9 mouse cellular contexts compared by ENCODE assay signal in the genomic region with DNA sequence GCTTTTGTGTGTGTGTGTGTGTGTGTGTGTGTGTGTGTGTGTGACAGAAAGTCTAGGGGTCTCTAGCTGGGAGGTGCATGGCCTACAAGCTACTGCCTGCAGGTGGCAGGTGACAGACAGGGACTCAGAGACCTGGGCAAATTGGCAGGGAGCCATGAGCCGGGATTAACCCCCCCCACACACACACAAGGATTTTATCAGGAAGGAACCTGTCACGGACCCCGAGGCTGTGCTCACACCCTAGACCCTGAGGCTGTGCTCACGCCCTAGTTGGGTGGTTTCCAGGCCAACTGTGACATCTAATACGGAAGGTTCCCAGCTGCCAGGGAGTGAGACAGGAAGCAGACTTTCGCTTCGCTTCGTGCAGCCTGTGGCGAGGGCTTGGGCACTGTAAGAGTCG. TPM values are rescaled to one million over a fixed set of nuclear protein-coding genes. Genes with fewer than 3 reads are reported as not detected.
DNase-seq lines count a peak whose midpoint lies in the region; ATAC-seq and TF ChIP-seq lines count a peak whose summit lies in the region.
"Had no signal": no experiment of that assay in that cellular context is flagged by ENCODE, and none has a peak within 500 bp of the region (broad histone marks: within the 10 kb centered on the region; RNA-seq: fewer than 3 reads in every experiment).

No protein-coding gene starts in this region.

- H3K36me3 ChIP-seq in limb, embryonic 11.5 days (ENCODE audit: control insufficient read depth, insufficient read depth, low read length): no peaks in the 10 kb centered on the region
- no peaks in the 10 kb centered on the region for H3K36me3 ChIP-seq in limb, embryonic 10.5 days
- H3K36me3 ChIP-seq in embryonic facial prominence, embryonic 14.5 days (ENCODE audit: control insufficient read depth, insufficient read depth, low read length): no peaks in the 10 kb centered on the region
- H3K36me3 ChIP-seq in intestine, postnatal 0 days (ENCODE audit: control insufficient read depth, insufficient read depth): no peaks in the 10 kb centered on the region
- no peaks in the 10 kb centered on the region for H3K36me3 ChIP-seq in liver, embryonic 11.5 days (ENCODE audit: control insufficient read depth, insufficient read depth, low read length)

- ATAC-seq in limb, embryonic 11.5 days (ENCODE audit: insufficient number of reproducible peaks, low FRiP score, low TSS enrichment, low read depth): no peak
- peak; percentile 95 for ATAC-seq in embryonic facial prominence, embryonic 14.5 days (ENCODE audit: low read depth)
- ATAC-seq in intestine, postnatal 0 days: peak; percentile 35; the same call in 1 of the 2 replicates
- peak; percentile 35; the same call in 1 of the 2 replicates for ATAC-seq in megakaryocyte, adult 5-6 weeks (ENCODE audit: poor library complexity, severe bottlenecking)
- ATAC-seq in liver, embryonic 11.5 days (replicated peaks; ENCODE audit: low FRiP score): no peak
- ATAC-seq in erythroblast, adult 5-6 weeks (replicated peaks; ENCODE audit: low FRiP score, poor library complexity, severe bottlenecking): no peak

- H3K9ac ChIP-seq in limb, embryonic 11.5 days (ENCODE audit: low read length): no peak overlapping the region
- no peak overlapping the region for H3K9ac ChIP-seq in embryonic facial prominence, embryonic 14.5 days (ENCODE audit: low read depth, low read length)
- no peak overlapping the region for H3K9ac ChIP-seq in intestine, postnatal 0 days (ENCODE audit: low read depth, low read length)
- no peak overlapping the region for H3K9ac ChIP-seq in liver, embryonic 11.5 days (ENCODE audit: low read depth, low read length)

- TF ChIP-seq CTCF in intestine, postnatal 0 days (IDR thresholded peaks at IDR 0.05; ENCODE audit: low read depth): peak; percentile 31

- no peaks in the 10 kb centered on the region for H3K4me1 ChIP-seq in limb, embryonic 11.5 days (ENCODE audit: control insufficient read depth, insufficient read depth, low read length)
- H3K4me1 ChIP-seq in limb, embryonic 10.5 days: peaks cover 31% of the 10 kb centered on the region
- peaks cover 14% of the 10 kb centered on the region for H3K4me1 ChIP-seq in embryonic facial prominence, embryonic 14.5 days (ENCODE audit: control insufficient read depth, insufficient read depth, low read length)
- 0 out of 2 replicates have a peak, but pooled peaks cover 3% of the 10 kb centered on the region for H3K4me1 ChIP-seq in intestine, postnatal 0 days (replicated peaks; ENCODE audit: control insufficient read depth, insufficient read depth, low read length)
- no peaks in the 10 kb centered on the region for H3K4me1 ChIP-seq in liver, embryonic 11.5 days (replicated peaks; ENCODE audit: control insufficient read depth, insufficient read depth, low read length)

- H3K4me2 ChIP-seq in limb, embryonic 11.5 days (ENCODE audit: low read depth, severe bottlenecking): no peak overlapping the region
- peak overlapping the region; percentile 21 for H3K4me2 ChIP-seq in embryonic facial prominence, embryonic 14.5 days (ENCODE audit: low read depth, low read length)
- peak overlapping the region; percentile 40 for H3K4me2 ChIP-seq in intestine, postnatal 0 days (replicated peaks; ENCODE audit: low read depth)
- no peak overlapping the region for H3K4me2 ChIP-seq in liver, embryonic 11.5 days

- no peak overlapping the region for H3K4me3 ChIP-seq in limb, embryonic 11.5 days (ENCODE audit: low read depth, low read length)
- no peak overlapping the region for H3K4me3 ChIP-seq in limb, embryonic 10.5 days
- H3K4me3 ChIP-seq in embryonic facial prominence, embryonic 14.5 days (ENCODE audit: low read depth, low read length): no peak overlapping the region
- H3K4me3 ChIP-seq in intestine, postnatal 0 days (ENCODE audit: low read depth, low read length): no peak overlapping the region
- no peak overlapping the region for H3K4me3 ChIP-seq in liver, embryonic 11.5 days (ENCODE audit: low read depth, low read length)

- DNase-seq in limb, embryonic 11.5 days (ENCODE audit: low spot score): peak; percentile 43
- DNase-seq in limb, embryonic 10.5 days (ENCODE audit: low spot score): no peak
- DNase-seq in embryonic facial prominence, embryonic 14.5 days (ENCODE audit: low spot score): peak; percentile 93
- DNase-seq in liver, embryonic 11.5 days (ENCODE audit: low spot score): no peak
- no peak for DNase-seq in frontal cortex, postnatal 25 days (ENCODE audit: low spot score in 2 of 2)

- no peak overlapping the region for H3K27ac ChIP-seq in limb, embryonic 11.5 days (replicated peaks; ENCODE audit: low read depth, low read length)
- H3K27ac ChIP-seq in limb, embryonic 10.5 days: no peak overlapping the region
- H3K27ac ChIP-seq in embryonic facial prominence, embryonic 14.5 days (replicated peaks; ENCODE audit: low read depth, low read length): peak overlapping the region; percentile 52; the same call in 1 of the 2 replicates
- no peak overlapping the region for H3K27ac ChIP-seq in intestine, postnatal 0 days (ENCODE audit: low read depth, low read length)
- H3K27ac ChIP-seq in liver, embryonic 11.5 days (ENCODE audit: low read depth, low read length): no peak overlapping the region
- H3K27ac ChIP-seq: macrophage had no signal

- no peaks in the 10 kb centered on the region for H3K27me3 ChIP-seq in limb, embryonic 11.5 days (ENCODE audit: control insufficient read depth, insufficient read depth, low read length)
- H3K27me3 ChIP-seq in limb, embryonic 10.5 days (ENCODE audit: low read depth, poor library complexity, severe bottlenecking): no peaks in the 10 kb centered on the region
- no peaks in the 10 kb centered on the region for H3K27me3 ChIP-seq in embryonic facial prominence, embryonic 14.5 days (replicated peaks; ENCODE audit: control insufficient read depth, insufficient read depth, low read length)
- H3K27me3 ChIP-seq in intestine, postnatal 0 days (replicated peaks; ENCODE audit: control insufficient read depth, insufficient read depth, low read length): no peaks in the 10 kb centered on the region
- no peaks in the 10 kb centered on the region for H3K27me3 ChIP-seq in liver, embryonic 11.5 days (replicated peaks; ENCODE audit: control insufficient read depth, insufficient read depth, low read length)

- WGBS in limb, embryonic 11.5 days: 53% methylated on average over 10 of the region's 10 CpGs
- 69% methylated on average over 10 of the region's 10 CpGs for WGBS in limb, embryonic 10.5 days
- WGBS in embryonic facial prominence, embryonic 14.5 days: 10% methylated on average over 9 of the region's 10 CpGs
- 13% methylated on average over 10 of the region's 10 CpGs for WGBS in intestine, postnatal 0 days
- WGBS in liver, embryonic 11.5 days: 36% methylated on average over 10 of the region's 10 CpGs

- no peaks in the 10 kb centered on the region for H3K9me3 ChIP-seq in limb, embryonic 11.5 days (ENCODE audit: control insufficient read depth, low read length)
- no peaks in the 10 kb centered on the region for H3K9me3 ChIP-seq in limb, embryonic 10.5 days (replicated peaks)
- no peaks in the 10 kb centered on the region for H3K9me3 ChIP-seq in embryonic facial prominence, embryonic 14.5 days (ENCODE audit: control insufficient read depth, low read length)
- no peaks in the 10 kb centered on the region for H3K9me3 ChIP-seq in intestine, postnatal 0 days (ENCODE audit: control insufficient read depth)
- H3K9me3 ChIP-seq in liver, embryonic 11.5 days (ENCODE audit: control insufficient read depth, low read length): no peaks in the 10 kb centered on the region

RNA-seq across cellular contexts. Expression of a gene that starts 49.1 kb away (rescaled TPM):
- 0.07 and 0.08 TPM in 2 replicates for polyA plus RNA-seq in limb, embryonic 11.5 days (2014; fragmentation: Nextera tagmentation; extraction: Ambion mirVana)
- polyA plus RNA-seq in limb, embryonic 10.5 days (2016; fragmentation: Nextera tagmentation; extraction: Ambion mirVana): 0.10 and 0.18 TPM in 2 replicates
- 1.3 TPM in 2 replicates for polyA plus RNA-seq in embryonic facial prominence, embryonic 14.5 days (2014; fragmentation: Nextera tagmentation; extraction: Ambion mirVana)
- 0.08 and 0.12 TPM in 2 replicates for polyA plus RNA-seq in intestine, postnatal 0 days (2015; fragmentation: Nextera tagmentation; extraction: Ambion mirVana)
- total RNA-seq in megakaryocyte, adult 5-6 weeks (2015): not detected in 2 replicates
- total RNA-seq in megakaryocyte, adult 5-6 weeks (2017): not detected in 2 replicates
- polyA plus RNA-seq in liver, embryonic 11.5 days (2014; fragmentation: Nextera tagmentation; extraction: Ambion mirVana): 0.09 and 0.23 TPM in 2 replicates
- not detected in 2 replicates for total RNA-seq in erythroblast, adult 5-6 weeks (2015; ENCODE audit: low replicate concordance)
- not detected in 2 replicates for total RNA-seq in erythroblast, adult 5-6 weeks (2017; ENCODE audit: low replicate concordance)
- polyA plus RNA-seq: macrophage had no signal

Comparison
In these comparisons a context has a peak if more than half of its experiments do, and no peak if none do; other contexts are left out.
1. DNase-seq: peak in limb, embryonic 11.5 days (single experiment) and embryonic facial prominence, embryonic 14.5 days (single experiment); none in limb, embryonic 10.5 days (single experiment), liver, embryonic 11.5 days (single experiment) and frontal cortex, postnatal 25 days (0 of 2).
2. ATAC-seq: peak in embryonic facial prominence, embryonic 14.5 days (single experiment), intestine, postnatal 0 days (single experiment) and megakaryocyte, adult 5-6 weeks (single experiment); none in limb, embryonic 11.5 days (single experiment), liver, embryonic 11.5 days (single experiment) and erythroblast, adult 5-6 weeks (single experiment).
3. H3K4me2 ChIP-seq: peak in embryonic facial prominence, embryonic 14.5 days (single experiment) and intestine, postnatal 0 days (single experiment); none in limb, embryonic 11.5 days (single experiment) and liver, embryonic 11.5 days (single experiment).